In genomic region chrX:163038767-163039166, GRCm38 (mm10) we compare ENCODE assay signal across 28 mouse cellular contexts.
DNase-seq lines count a peak whose midpoint lies in the region; ATAC-seq and TF ChIP-seq lines count a peak whose summit lies in the region.
"Had no signal": no experiment of that assay in that cellular context is flagged by ENCODE, and none has a peak within 500 bp of the region (broad histone marks: within the 10 kb centered on the region; RNA-seq: fewer than 3 reads in every experiment).

No protein-coding gene starts in this region.

- no peak overlapping the region for H3K4me3 ChIP-seq in forebrain, embryonic 13.5 days
- H3K4me3 ChIP-seq in neural tube, embryonic 13.5 days: no peak overlapping the region
- H3K4me3 ChIP-seq in lung, postnatal 0 days (ENCODE audit: low read depth, low read length): no peak overlapping the region
- H3K4me3 ChIP-seq: erythroblast, embryonic 14.5 days; heart, embryonic 12.5 days; limb, embryonic 13.5 days; lung, embryonic 15.5 days; midbrain, embryonic 12.5 days; stomach, embryonic 15.5 days had no signal

- intact Hi-C loops in left cerebral cortex, postnatal 14 days (cut with DNase I): no loop called here

- no peaks in the 10 kb centered on the region for H3K4me1 ChIP-seq in forebrain, embryonic 13.5 days
- no peaks in the 10 kb centered on the region for H3K4me1 ChIP-seq in neural tube, embryonic 13.5 days (replicated peaks)
- no peaks in the 10 kb centered on the region for H3K4me1 ChIP-seq in lung, postnatal 0 days (ENCODE audit: insufficient read depth, low read depth, low read length)
- H3K4me1 ChIP-seq: heart, embryonic 12.5 days; limb, embryonic 13.5 days; lung, embryonic 15.5 days; midbrain, embryonic 12.5 days; stomach, embryonic 15.5 days had no signal

- TF ChIP-seq EP300 in lung, postnatal 0 days (IDR thresholded peaks at IDR 0.05): no peak

- DNase-seq in ES-CJ7 (ENCODE audit: low read depth, low spot score) (peak; percentile 1), ZHBTc4 (ENCODE audit: low read depth, low spot score) (peak; percentile 11)
- no peak for DNase-seq in left cerebral cortex, postnatal 14 days (ENCODE audit: low spot score in 2 of 2)
- DNase-seq in adrenal gland, adult 2 months: no peak
- DNase-seq in lung, postnatal 0 days (ENCODE audit: low spot score): no peak
- DNase-seq: adrenal gland, postnatal 14 days; cerebellum, adult 11-12 months; cerebellum, adult 9-11 months; gastrocnemius, postnatal 25 days; heart, adult 18-20 months; heart, postnatal 4 days; kidney, adult 9 months; kidney, postnatal 10 days; layer of hippocampus, adult 9-11 months; lung, postnatal 36 days; right cerebral cortex, postnatal 25 days had no signal

- H3K9me3 ChIP-seq in forebrain, embryonic 13.5 days (replicated peaks): no peaks in the 10 kb centered on the region
- H3K9me3 ChIP-seq in neural tube, embryonic 13.5 days: no peaks in the 10 kb centered on the region
- no peaks in the 10 kb centered on the region for H3K9me3 ChIP-seq in lung, postnatal 0 days (ENCODE audit: low read length)
- H3K9me3 ChIP-seq: heart, embryonic 12.5 days; limb, embryonic 13.5 days; lung, embryonic 15.5 days; midbrain, embryonic 12.5 days; stomach, embryonic 15.5 days had no signal

- peaks cover 27% of the 10 kb centered on the region for H3K27me3 ChIP-seq in forebrain, embryonic 13.5 days
- peaks cover 41% of the 10 kb centered on the region for H3K27me3 ChIP-seq in neural tube, embryonic 13.5 days
- no peaks in the 10 kb centered on the region for H3K27me3 ChIP-seq in lung, postnatal 0 days (replicated peaks; ENCODE audit: insufficient read depth, low read length)
- H3K27me3 ChIP-seq: heart, embryonic 12.5 days; stomach, embryonic 15.5 days had no signal

- H3K4me2 ChIP-seq in forebrain, embryonic 13.5 days: no peak overlapping the region
- H3K4me2 ChIP-seq in neural tube, embryonic 13.5 days: no peak overlapping the region
- H3K4me2 ChIP-seq in lung, postnatal 0 days (replicated peaks; ENCODE audit: low read depth, low read length): no peak overlapping the region
- H3K4me2 ChIP-seq: heart, embryonic 12.5 days; hindbrain, embryonic 14.5 days; limb, embryonic 13.5 days; liver, embryonic 11.5 days; lung, embryonic 15.5 days; midbrain, embryonic 12.5 days; stomach, embryonic 15.5 days had no signal

- H3K36me3 ChIP-seq in forebrain, embryonic 13.5 days (ENCODE audit: poor library complexity, severe bottlenecking): no peaks in the 10 kb centered on the region
- no peaks in the 10 kb centered on the region for H3K36me3 ChIP-seq in neural tube, embryonic 13.5 days
- no peaks in the 10 kb centered on the region for H3K36me3 ChIP-seq in lung, postnatal 0 days (ENCODE audit: insufficient read depth, low read length)
- H3K36me3 ChIP-seq: heart, embryonic 12.5 days; limb, embryonic 13.5 days; lung, embryonic 15.5 days; midbrain, embryonic 12.5 days; stomach, embryonic 15.5 days had no signal

- no peak overlapping the region for H3K9ac ChIP-seq in forebrain, embryonic 13.5 days
- no peak overlapping the region for H3K9ac ChIP-seq in neural tube, embryonic 13.5 days
- no peak overlapping the region for H3K9ac ChIP-seq in lung, postnatal 0 days (replicated peaks; ENCODE audit: low read depth)
- H3K9ac ChIP-seq: heart, embryonic 12.5 days; hindbrain, embryonic 14.5 days; limb, embryonic 13.5 days; lung, embryonic 15.5 days; midbrain, embryonic 12.5 days; stomach, embryonic 15.5 days had no signal

- ATAC-seq in forebrain, embryonic 13.5 days: peak; percentile 85
- ATAC-seq in neural tube, embryonic 13.5 days (ENCODE audit: low read depth): 0 out of 2 replicates have a peak, but pooled peaks have one; percentile 27
- ATAC-seq in lung, postnatal 0 days: no peak
- ATAC-seq: CD4-positive, CD25-positive, alpha-beta regulatory T cell, adult 4 months; intestine, postnatal 0 days had no signal

- 30% methylated on average over 3 of the region's 3 CpGs for WGBS in forebrain, embryonic 13.5 days
- WGBS in neural tube, embryonic 13.5 days: 17% methylated on average over 3 of the region's 3 CpGs
- WGBS in lung, postnatal 0 days: 68% methylated on average over 3 of the region's 3 CpGs

- no peak for TF ChIP-seq CTCF in lung, postnatal 0 days (IDR thresholded peaks at IDR 0.05)

- H3K27ac ChIP-seq in forebrain, embryonic 13.5 days: no peak overlapping the region
- no peak overlapping the region for H3K27ac ChIP-seq in neural tube, embryonic 13.5 days (replicated peaks)
- H3K27ac ChIP-seq in lung, postnatal 0 days (ENCODE audit: low read length): no peak overlapping the region
- H3K27ac ChIP-seq: hindbrain, embryonic 14.5 days; limb, embryonic 13.5 days; lung, embryonic 15.5 days; midbrain, embryonic 12.5 days; stomach, embryonic 15.5 days had no signal

Comparison
In these comparisons a context has a peak if more than half of its experiments do, and no peak if none do; other contexts are left out.
1. DNase-seq: peak in ES-CJ7 (single experiment) and ZHBTc4 (single experiment); none in left cerebral cortex, postnatal 14 days (0 of 2), adrenal gland, adult 2 months (single experiment) and lung, postnatal 0 days (single experiment).